Mouse (Mus musculus): ENCODE measurements at regions not wholly inside any gene's neighbourhood (a gene's known extent, or its start where the extent isn't known, plus 50 kb on each side); places are given as distances from the start of the nearest gene placed in this dataset.

GRCm38 (mm10) chr15:16995667-16996066 lies 267.1 kb downstream of the Cdh9 start:
- Histone ChIP-seq H3K27me3 (ENCODE audit: control insufficient read depth, insufficient read depth, low read length) (no peaks in the 10 kb centered on the region), H3K4me3 (ENCODE audit: control insufficient read depth, low read depth, low read length) (no peak overlapping the region), H3K4me1 (ENCODE audit: control insufficient read depth, insufficient read depth, low read length) (no peaks in the 10 kb centered on the region), H3K36me3 (ENCODE audit: control insufficient read depth, insufficient read depth, low read length) (no peaks in the 10 kb centered on the region), H3K27ac (ENCODE audit: control insufficient read depth, insufficient read depth, low read depth, low read length) (no peak overlapping the region)
- no peak for TF ChIP-seq CTCF (IDR thresholded peaks at IDR 0.05; ENCODE audit: control insufficient read depth, insufficient read depth, insufficient replicate concordance, low read depth, low read length)
- TF ChIP-seq POLR2A (IDR thresholded peaks at IDR 0.05; ENCODE audit: control insufficient read depth, low read depth, low read length), result no peak

- H3K36me3 ChIP-seq (ENCODE audit: control insufficient read depth, insufficient read depth, low read length), result no peaks in the 10 kb centered on the region
- no peak overlapping the region for H3K4me3 ChIP-seq (ENCODE audit: control insufficient read depth, low read depth, low read length)
- TF ChIP-seq POLR2A (IDR thresholded peaks at IDR 0.05; ENCODE audit: control insufficient read depth, low read depth, low read length), result no peak
- no peak for TF ChIP-seq CTCF (IDR thresholded peaks at IDR 0.05; ENCODE audit: control insufficient read depth, insufficient read depth, insufficient replicate concordance, low read depth, low read length)
- H3K27ac ChIP-seq (ENCODE audit: control insufficient read depth, insufficient read depth, low read depth, low read length), result no peak overlapping the region
- no peaks in the 10 kb centered on the region for H3K4me1 ChIP-seq (ENCODE audit: control insufficient read depth, insufficient read depth, low read length)
- H3K27me3 ChIP-seq (ENCODE audit: control insufficient read depth, insufficient read depth, low read length), result no peaks in the 10 kb centered on the region
These were observed 277.6 kb downstream of the Cdh9 start for GRCm38 (mm10) chr15:17006139-17006538.

- Histone ChIP-seq H3K27me3 (ENCODE audit: control insufficient read depth, insufficient read depth, low read length) (no peaks in the 10 kb centered on the region), H3K4me1 (ENCODE audit: control insufficient read depth, insufficient read depth, low read length) (no peaks in the 10 kb centered on the region), H3K36me3 (ENCODE audit: control insufficient read depth, insufficient read depth, low read length) (no peaks in the 10 kb centered on the region), H3K27ac (ENCODE audit: control insufficient read depth, insufficient read depth, low read depth, low read length) (no peak overlapping the region), H3K4me3 (ENCODE audit: control insufficient read depth, low read depth, low read length) (no peak overlapping the region)
- TF ChIP-seq CTCF (IDR thresholded peaks at IDR 0.05; ENCODE audit: control insufficient read depth, insufficient read depth, insufficient replicate concordance, low read depth, low read length) (no peak), POLR2A (IDR thresholded peaks at IDR 0.05; ENCODE audit: control insufficient read depth, low read depth, low read length) (no peak)
These were observed 279.3 kb downstream of the Cdh9 start for GRCm38 (mm10) chr15:17007811-17008210.

GRCm38 (mm10) chr15:17048867-17049628 lies 320.5 kb downstream of the Cdh9 start:
- Histone ChIP-seq H3K4me3 (ENCODE audit: control insufficient read depth, low read depth, low read length) (no peak overlapping the region), H3K27ac (ENCODE audit: control insufficient read depth, insufficient read depth, low read depth, low read length) (no peak overlapping the region)

GRCm38 (mm10) chr15:17069772-17070171 lies 341.2 kb downstream of the Cdh9 start:
- Histone ChIP-seq H3K27ac (ENCODE audit: control insufficient read depth, insufficient read depth, low read depth, low read length) (no peak overlapping the region), H3K4me1 (ENCODE audit: control insufficient read depth, insufficient read depth, low read length) (no peaks in the 10 kb centered on the region), H3K27me3 (ENCODE audit: control insufficient read depth, insufficient read depth, low read length) (no peaks in the 10 kb centered on the region), H3K36me3 (ENCODE audit: control insufficient read depth, insufficient read depth, low read length) (no peaks in the 10 kb centered on the region), H3K4me3 (ENCODE audit: control insufficient read depth, low read depth, low read length) (no peak overlapping the region)
- no peak for TF ChIP-seq CTCF (IDR thresholded peaks at IDR 0.05; ENCODE audit: control insufficient read depth, insufficient read depth, insufficient replicate concordance, low read depth, low read length)

More at GRCm38 (mm10) chr15:17048867-17049628, 320.5 kb downstream of the Cdh9 start:
- no peaks in the 10 kb centered on the region for H3K36me3 ChIP-seq (ENCODE audit: control insufficient read depth, insufficient read depth, low read length)
- TF ChIP-seq POLR2A (IDR thresholded peaks at IDR 0.05; ENCODE audit: control insufficient read depth, low read depth, low read length) (no peak), CTCF (IDR thresholded peaks at IDR 0.05; ENCODE audit: control insufficient read depth, insufficient read depth, insufficient replicate concordance, low read depth, low read length) (no peak)
- H3K27me3 ChIP-seq (ENCODE audit: control insufficient read depth, insufficient read depth, low read length), result no peaks in the 10 kb centered on the region
- H3K4me1 ChIP-seq (ENCODE audit: control insufficient read depth, insufficient read depth, low read length), result no peaks in the 10 kb centered on the region

- no peaks in the 10 kb centered on the region for H3K27me3 ChIP-seq (ENCODE audit: control insufficient read depth, insufficient read depth, low read length)
These were observed 355.5 kb downstream of the Cdh9 start for GRCm38 (mm10) chr15:17084030-17084429.

GRCm38 (mm10) chr15:17088644-17089228 lies 360.2 kb downstream of the Cdh9 start:
- H3K27ac ChIP-seq (ENCODE audit: control insufficient read depth, insufficient read depth, low read depth, low read length), result no peak overlapping the region
- no peaks in the 10 kb centered on the region for H3K4me1 ChIP-seq (ENCODE audit: control insufficient read depth, insufficient read depth, low read length)
- TF ChIP-seq POLR2A (IDR thresholded peaks at IDR 0.05; ENCODE audit: control insufficient read depth, low read depth, low read length), result no peak
- no peak for TF ChIP-seq CTCF (IDR thresholded peaks at IDR 0.05; ENCODE audit: control insufficient read depth, insufficient read depth, insufficient replicate concordance, low read depth, low read length)

More at GRCm38 (mm10) chr15:17084030-17084429, 355.5 kb downstream of the Cdh9 start:
- H3K4me3 ChIP-seq (ENCODE audit: control insufficient read depth, low read depth, low read length), result no peak overlapping the region
- no peak overlapping the region for H3K27ac ChIP-seq (ENCODE audit: control insufficient read depth, insufficient read depth, low read depth, low read length)
- no peaks in the 10 kb centered on the region for H3K36me3 ChIP-seq (ENCODE audit: control insufficient read depth, insufficient read depth, low read length)
- TF ChIP-seq POLR2A (IDR thresholded peaks at IDR 0.05; ENCODE audit: control insufficient read depth, low read depth, low read length), result no peak
- TF ChIP-seq CTCF (IDR thresholded peaks at IDR 0.05; ENCODE audit: control insufficient read depth, insufficient read depth, insufficient replicate concordance, low read depth, low read length), result no peak
- H3K4me1 ChIP-seq (ENCODE audit: control insufficient read depth, insufficient read depth, low read length), result no peaks in the 10 kb centered on the region

More at GRCm38 (mm10) chr15:17088644-17089228, 360.2 kb downstream of the Cdh9 start:
- Histone ChIP-seq H3K36me3 (ENCODE audit: control insufficient read depth, insufficient read depth, low read length) (no peaks in the 10 kb centered on the region), H3K4me3 (ENCODE audit: control insufficient read depth, low read depth, low read length) (no peak overlapping the region), H3K27me3 (ENCODE audit: control insufficient read depth, insufficient read depth, low read length) (no peaks in the 10 kb centered on the region)
